Mouse (Mus musculus) spleen, embryonic (tissue): Measurements from ENCODE around the gene Tmem204.

Source experiments
- CTCF ChIA-PET: fragments of 350-600 bp; sonication (Branson Sonifier 250); formaldehyde crosslinking; loops from one replicate; lab custom pipeline; 2022; lab: Charles Lee

Tmem204 gene

GRCm38 (mm10) chr17:25083444-25083931 lies at the start of gene Tmem204:
Gene Tmem204 (minus strand): TSS chr17:25083591.
- CTCF ChIA-PET: no interaction called here

- CTCF ChIA-PET: interaction anchor here (0.6 kb wide), 1 partner anchor 152 kb away, joined by 5 read pairs; no protein-coding TSS in a partner anchor
Observed at GRCm38 (mm10) chr17:25130060-25130459, 46.7 kb upstream of the Tmem204 start.

GRCm38 (mm10) chr17:25127681-25128080 lies 44.3 kb upstream of the Tmem204 start:
- CTCF ChIA-PET: no interaction called here

- CTCF ChIA-PET: no interaction called here
Observed at GRCm38 (mm10) chr17:25127079-25127478, 43.7 kb upstream of the Tmem204 start.

- CTCF ChIA-PET: interaction anchor here (0.6 kb wide), 1 partner anchor 115 kb away, joined by 3 read pairs; the partner anchor contains the start of genes Gnptg and Tsr3
Observed at GRCm38 (mm10) chr17:25125442-25126060, 42.2 kb upstream of the Tmem204 start.

- CTCF ChIA-PET: no interaction called here
Observed at GRCm38 (mm10) chr17:25123979-25124378, 40.6 kb upstream of the Tmem204 start.

GRCm38 (mm10) chr17:25120406-25120805 lies 37.0 kb upstream of the Tmem204 start, which contains the start of gene Ptx4:
Gene Ptx4 (plus strand): TSS chr17:25120760.
- CTCF ChIA-PET: interaction anchor here (0.6 to 0.7 kb wide), 2 partner anchors 25 to 329 kb away, joined by 3 read pairs; no protein-coding TSS in a partner anchor

GRCm38 (mm10) chr17:25117263-25117662 lies 33.9 kb upstream of the Tmem204 start:
- CTCF ChIA-PET: no interaction called here

GRCm38 (mm10) chr17:25115664-25116432 lies 32.5 kb upstream of the Tmem204 start, which contains the start of gene Telo2:
Gene Telo2 (minus strand): TSS chr17:25115967.
- CTCF ChIA-PET: interaction anchor here (0.6 to 1.1 kb wide), 3 partner anchors 17 to 127 kb away, joined by 4 to 10 read pairs (median 5); no protein-coding TSS in a partner anchor

GRCm38 (mm10) chr17:25114908-25115645 lies 31.7 kb upstream of the Tmem204 start:
- CTCF ChIA-PET: interaction anchor here (0.6 to 0.8 kb wide), 2 partner anchors 16 to 67 kb away, joined by 4 to 5 read pairs; no protein-coding TSS in a partner anchor

- CTCF ChIA-PET: no interaction called here
Observed at GRCm38 (mm10) chr17:25112423-25112810, 29.0 kb upstream of the Tmem204 start.

- CTCF ChIA-PET: no interaction called here
Observed at GRCm38 (mm10) chr17:25111739-25112422, 28.5 kb upstream of the Tmem204 start.

GRCm38 (mm10) chr17:25111220-25111619 lies 27.8 kb upstream of the Tmem204 start:
- CTCF ChIA-PET: no interaction called here

GRCm38 (mm10) chr17:25110590-25110989 lies 27.2 kb upstream of the Tmem204 start:
- CTCF ChIA-PET: no interaction called here

GRCm38 (mm10) chr17:25109578-25109977 lies 26.2 kb upstream of the Tmem204 start:
- CTCF ChIA-PET: interaction anchor here (0.5 to 0.7 kb wide), 2 partner anchors 299 to 413 kb away, joined by 4 to 6 read pairs; no protein-coding TSS in a partner anchor

GRCm38 (mm10) chr17:25107786-25108185 lies 24.4 kb upstream of the Tmem204 start:
- CTCF ChIA-PET: no interaction called here

- CTCF ChIA-PET: interaction anchor here (0.5 kb wide), 1 partner anchor 375 kb away, joined by 3 read pairs; no protein-coding TSS in a partner anchor
Observed at GRCm38 (mm10) chr17:25101338-25101737, 17.9 kb upstream of the Tmem204 start.

- CTCF ChIA-PET: no interaction called here
Observed at GRCm38 (mm10) chr17:25100052-25100451, 16.7 kb upstream of the Tmem204 start.

- CTCF ChIA-PET: no interaction called here
Observed at GRCm38 (mm10) chr17:25096221-25096620, 12.8 kb upstream of the Tmem204 start.

GRCm38 (mm10) chr17:25090450-25090849 lies 7.1 kb upstream of the Tmem204 start:
- CTCF ChIA-PET: interaction anchor here (0.6 kb wide), 1 partner anchor 856 kb away, joined by 3 read pairs; no protein-coding TSS in a partner anchor

- CTCF ChIA-PET: no interaction called here
Observed at GRCm38 (mm10) chr17:25089158-25089557, 5.8 kb upstream of the Tmem204 start.
